Mouse (Mus musculus) liver (tissue): ENCODE results near the gene Loxl3.

Source experiments
- DNase-seq: peaks from one replicate; pipeline ENCODE4 v3.0.0-alpha.2; 2020; ENCODE audit warnings: mixed read lengths

Gene Loxl3

DNA sequence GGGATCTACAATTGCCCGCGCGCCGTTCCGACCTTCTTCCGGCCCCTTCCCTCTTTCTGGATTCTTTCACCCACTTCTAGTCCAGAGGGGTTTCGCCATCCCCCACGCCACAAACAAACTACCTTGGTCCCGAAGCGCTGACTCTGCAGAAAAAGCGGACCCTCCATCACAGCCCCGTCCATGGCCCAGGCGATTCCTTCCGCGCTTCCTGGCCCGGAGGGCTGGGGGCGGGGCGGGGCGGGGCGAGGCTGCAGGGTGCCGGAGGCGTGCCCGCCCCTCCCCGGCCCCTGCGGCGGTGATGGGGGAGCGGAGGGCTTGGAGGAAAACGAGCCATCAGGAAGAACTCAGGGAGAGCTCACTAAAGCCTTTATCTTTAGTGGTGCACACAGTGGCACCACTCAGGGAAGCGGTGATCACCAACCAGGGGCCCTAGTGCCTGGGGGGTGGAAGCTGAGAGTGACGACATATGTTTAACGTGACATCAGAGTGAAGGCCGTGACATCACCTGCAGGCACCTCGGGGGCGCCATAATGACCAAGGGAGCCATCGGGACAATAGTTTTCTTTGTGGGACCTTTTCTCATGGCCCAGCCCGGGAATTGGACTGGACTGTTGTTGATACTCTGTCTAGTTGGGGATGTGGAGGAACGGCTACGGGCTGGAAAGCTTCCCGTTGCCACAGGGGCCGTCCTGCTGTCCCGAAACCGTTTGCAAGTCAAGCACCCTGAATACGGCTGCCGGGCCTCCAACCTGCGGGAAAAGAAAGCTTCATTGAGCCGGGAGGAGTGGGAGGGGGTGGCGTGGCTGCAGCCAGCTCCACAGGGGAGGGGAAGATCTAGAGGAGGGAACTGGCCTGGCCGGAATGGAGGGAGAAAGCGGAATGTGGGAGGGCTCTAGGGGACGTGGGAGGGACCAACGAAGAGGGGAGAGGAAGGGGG lies at the start of gene Loxl3, which contains the start of gene Dok1:
Loxl3 (plus strand) TSS at position 925 of the 937 bp plus-strand sequence.
Dok1 (minus strand) TSS at position 223 of the 937 bp plus-strand sequence.
- DNase-seq = peak; percentile 90

DNA sequence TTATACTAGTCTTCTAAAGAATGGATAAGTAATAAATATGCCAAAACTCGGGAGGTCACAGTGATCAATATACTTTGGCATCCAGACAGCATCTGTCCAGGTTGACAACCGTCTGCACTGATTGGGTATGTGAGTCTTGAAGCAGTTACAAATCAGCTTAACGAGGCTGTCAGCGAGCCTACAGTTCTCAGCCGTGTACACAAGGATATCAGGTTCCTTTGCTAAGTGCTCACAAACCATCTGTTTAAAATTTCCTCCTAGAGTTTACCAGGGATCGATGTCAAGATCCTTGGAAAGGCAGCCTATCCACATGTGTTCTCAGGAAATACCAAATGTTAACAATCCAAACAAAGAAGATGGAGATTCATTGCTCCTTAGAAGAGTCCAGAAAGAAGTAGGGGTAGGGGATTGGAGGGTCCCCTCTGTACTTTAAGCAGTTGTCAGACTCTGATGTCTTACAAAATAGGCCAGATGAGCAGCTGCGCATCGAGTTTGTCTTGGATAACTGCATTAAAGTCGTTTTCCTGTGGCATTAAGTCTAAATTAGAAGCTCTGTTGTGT lies 46.5 kb upstream of the Loxl3 start:
- DNase-seq = no peak

DNA sequence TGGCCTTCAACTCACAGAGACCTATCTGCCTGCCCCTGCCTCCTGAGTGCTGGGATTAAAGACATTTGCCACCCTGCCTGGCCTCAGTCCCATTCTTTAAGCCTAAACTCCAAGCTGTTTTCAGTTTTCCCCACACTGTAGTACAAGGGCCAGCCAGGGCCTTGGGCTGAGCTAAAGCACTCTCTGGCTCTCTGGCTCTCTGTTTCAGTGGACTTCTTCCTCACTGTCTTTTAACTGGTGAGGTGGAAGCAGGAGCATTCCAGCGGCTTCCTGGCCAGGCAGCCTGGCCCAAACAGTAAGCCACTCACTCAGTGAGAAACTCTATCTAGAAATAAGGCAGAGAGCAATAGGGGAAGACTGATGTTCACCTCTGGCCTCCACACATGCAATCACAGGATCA lies 40.3 kb upstream of the Loxl3 start:
- DNase-seq = no peak

DNA sequence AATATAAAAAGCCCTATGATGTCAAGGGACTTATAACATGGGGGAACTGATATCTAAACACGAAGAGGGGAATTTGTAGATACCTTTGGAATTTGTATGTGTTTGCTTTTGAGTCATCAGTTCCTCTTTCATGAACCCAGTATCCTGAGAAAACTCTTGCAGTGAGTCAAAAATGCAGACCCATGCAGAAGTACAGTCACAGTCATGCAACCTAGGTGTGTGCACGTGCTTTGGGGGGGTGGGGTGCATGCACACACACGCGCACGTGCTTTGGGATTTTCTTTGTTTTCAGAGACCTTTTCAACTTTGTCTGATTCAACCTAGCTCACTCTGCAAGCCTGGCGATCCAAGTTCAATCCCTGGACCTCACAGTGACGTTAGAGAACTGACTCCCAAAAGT lies 39.6 kb upstream of the Loxl3 start:
- DNase-seq = no peak

DNA sequence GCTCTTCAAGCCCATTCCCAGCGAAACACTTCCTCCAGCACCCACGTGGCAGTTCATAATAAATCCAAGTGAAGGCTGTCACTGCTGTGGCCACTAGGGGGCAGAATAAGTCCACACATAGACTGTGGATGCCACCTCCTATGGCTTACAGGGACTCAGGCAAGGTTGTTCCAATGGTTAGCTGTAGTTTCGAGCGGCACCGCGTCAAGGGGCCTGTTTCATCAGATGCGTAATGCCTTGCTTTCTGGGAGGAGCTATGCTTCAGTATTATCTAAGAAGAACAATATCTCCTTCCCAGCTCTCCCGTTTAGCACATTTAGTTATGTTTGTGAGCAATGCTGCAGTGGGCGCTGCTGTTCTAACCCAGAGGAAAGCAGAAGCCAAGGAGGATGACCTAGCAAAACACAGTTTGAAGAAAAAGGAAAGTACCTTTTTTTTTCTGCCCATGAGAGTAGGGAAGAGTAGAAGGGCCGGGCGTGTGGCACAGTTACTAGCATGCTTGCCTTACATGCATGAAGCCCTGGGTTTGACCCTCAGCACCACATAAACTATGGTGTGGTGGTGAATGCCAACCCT lies 37.1 kb upstream of the Loxl3 start:
- peak; percentile 92 for DNase-seq

DNA sequence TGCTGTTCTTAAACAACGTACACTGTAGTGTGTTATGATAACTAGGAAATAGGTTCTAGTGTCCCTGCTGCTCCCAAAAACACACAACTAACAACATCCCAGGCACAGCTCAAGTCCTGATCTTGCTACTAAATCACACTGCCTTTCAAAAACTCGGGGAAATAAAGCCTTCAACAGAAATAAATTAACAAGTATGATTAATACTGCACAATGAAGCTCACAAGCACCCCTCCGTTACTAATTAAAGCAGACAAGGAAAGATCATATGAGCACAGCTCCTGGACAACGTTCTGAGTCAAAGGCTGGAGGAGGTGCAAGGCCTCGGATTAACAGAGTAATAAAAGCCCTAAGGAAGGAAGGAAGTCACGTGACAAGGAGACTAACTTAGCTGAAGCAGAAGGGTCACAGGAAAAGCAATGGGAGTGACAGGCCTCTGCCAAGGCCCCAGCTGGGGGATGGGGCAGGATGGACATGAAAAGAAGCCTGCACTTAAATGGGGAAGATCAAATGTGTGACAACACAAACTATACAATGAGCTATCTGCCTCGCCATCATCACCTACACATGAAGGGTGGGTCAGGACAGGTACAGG lies 36.4 kb upstream of the Loxl3 start:
- peak; percentile 53 for DNase-seq

DNA sequence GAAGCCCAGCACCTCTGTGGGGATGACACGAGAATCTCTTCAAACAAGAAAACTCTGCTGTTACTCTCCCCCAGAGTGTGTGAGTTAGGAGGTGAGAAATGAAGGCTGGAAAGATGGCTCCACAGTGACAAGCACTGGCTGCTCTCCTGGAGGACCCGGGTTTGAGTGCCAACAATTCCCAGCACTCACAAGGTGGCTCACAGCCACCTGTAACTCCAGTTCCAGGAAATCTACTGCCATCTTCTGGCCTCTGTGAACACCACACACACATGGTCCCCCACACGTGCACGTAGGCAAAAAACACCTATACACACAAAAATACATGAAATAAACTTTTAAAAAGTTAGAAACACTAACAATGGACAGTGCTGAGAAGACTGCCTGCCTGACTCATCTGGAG lies 35.6 kb upstream of the Loxl3 start:
- DNase-seq = peak; percentile 46

DNA sequence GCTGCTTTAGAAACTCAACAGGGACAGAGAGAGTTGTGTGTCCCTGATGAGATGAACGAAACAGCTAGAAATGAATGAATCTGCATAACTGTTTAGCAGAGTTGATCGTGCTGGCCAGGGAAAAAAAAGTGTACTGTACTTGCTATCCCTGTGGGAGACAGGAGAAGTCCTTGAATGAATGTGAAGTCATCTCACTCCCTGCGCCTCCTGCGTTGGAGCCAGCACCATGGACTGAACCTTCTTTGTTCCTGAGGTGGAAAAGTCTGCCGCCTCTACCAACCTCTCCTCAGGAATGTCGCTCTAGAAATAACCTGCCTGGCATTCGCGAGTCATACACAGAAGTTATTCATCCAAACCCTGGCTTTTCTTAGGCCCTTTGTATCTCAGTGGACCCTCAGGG lies 34.0 kb upstream of the Loxl3 start:
- no peak for DNase-seq

DNA sequence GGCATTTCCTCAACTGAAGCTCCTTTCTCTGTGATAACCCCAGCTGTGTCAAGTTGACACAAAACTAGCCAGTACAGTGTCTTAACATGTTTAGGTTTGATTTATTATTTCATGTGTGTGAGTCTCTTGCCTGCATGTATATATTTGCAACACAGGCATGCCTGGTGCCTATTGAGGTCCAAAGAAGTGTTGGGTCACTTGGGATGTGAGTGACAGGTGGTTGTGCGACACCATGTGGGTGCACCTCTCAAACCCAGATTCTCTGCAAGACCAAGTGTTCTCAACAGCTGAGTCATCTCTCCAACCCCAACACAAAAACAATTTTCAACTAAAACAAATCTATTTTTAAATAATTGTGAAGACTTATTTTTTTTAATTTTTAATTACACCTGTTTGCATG lies 30.9 kb upstream of the Loxl3 start:
- no peak for DNase-seq

DNA sequence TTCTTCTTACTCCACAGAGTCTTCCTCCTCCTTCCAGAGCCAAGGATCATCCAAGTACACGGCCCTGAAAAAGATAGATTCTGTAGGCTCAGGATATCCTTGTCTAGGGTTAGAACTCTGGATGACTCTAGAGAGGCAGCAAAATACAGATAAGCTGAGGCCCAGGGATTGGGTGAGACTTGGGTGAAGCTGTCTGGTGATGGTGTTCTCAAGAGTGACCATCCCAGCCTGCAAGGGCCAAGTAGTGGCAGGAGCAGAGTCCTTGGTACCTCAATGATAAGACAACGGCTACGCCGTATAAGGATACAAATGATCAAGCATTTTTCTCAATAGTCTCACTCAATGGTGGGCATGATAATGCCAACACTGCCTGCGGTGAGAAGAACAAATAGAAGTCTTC lies 30.1 kb upstream of the Loxl3 start:
- DNase-seq = peak; percentile 53

DNA sequence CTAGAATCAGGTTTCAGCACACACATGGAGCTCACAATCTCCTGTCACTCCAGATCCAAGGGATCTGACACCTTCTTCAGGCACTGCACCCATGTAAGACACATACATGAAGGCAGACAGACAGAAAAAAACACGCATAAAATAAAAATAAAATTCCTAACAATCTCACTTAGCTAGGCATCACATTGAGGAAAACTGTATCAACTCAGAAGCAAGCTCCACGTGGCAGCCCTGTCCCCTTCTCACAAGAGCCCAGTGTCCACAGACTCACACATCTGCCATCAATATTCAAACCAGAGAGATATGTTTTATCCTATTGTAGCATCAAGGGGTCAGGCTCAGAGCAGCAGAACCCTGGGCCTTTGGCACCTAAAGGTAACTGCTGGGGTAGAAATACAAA lies 29.7 kb upstream of the Loxl3 start:
- DNase-seq = no peak

DNA sequence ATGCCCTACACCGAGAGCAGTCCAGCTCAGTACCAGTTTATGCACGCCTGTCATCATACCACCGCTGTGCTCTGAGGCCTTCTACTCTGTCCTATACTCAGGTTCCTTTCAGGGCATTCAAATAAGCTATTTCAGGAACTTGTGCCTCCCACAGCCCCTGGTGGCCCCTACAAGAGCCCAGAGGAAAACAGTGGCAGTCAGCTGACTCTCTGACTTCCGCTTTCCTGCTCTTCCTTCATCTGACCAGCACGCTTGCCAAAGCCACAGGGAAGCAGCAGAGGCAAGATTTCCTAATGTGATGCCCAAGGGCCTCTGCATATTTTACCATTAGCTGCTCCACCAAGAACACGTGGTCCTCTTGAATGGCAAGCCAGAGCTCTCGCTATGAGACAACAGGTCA lies 29.1 kb upstream of the Loxl3 start:
- peak; percentile 50 for DNase-seq

DNA sequence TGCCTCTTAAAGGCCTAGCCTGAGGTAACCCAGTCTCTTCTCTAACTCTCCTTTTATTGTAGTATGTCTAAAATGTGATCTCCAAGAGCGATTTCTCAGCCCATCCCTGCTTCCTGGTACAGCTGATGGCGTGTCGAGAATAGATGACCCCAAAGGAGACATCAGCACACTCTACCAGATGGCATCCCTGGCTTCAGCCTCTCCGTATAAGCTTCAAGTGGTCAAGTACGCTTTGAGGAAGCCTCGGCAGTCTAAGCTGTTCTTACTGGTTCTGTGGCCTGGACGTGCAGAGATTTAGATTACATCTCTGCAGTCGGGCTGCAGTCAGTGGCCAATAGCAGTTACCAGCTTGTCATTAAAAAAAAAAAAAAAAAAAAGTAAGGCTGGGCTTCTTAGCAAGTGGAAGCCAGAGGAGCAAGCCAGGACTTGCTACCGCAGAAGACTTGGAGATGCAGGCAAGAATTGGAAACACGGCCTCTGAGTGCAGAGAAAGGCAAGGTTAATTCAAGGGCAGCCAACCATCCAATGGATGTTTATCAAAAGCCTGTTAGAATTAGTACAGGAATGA lies 28.4 kb upstream of the Loxl3 start:
- DNase-seq = no peak

DNA sequence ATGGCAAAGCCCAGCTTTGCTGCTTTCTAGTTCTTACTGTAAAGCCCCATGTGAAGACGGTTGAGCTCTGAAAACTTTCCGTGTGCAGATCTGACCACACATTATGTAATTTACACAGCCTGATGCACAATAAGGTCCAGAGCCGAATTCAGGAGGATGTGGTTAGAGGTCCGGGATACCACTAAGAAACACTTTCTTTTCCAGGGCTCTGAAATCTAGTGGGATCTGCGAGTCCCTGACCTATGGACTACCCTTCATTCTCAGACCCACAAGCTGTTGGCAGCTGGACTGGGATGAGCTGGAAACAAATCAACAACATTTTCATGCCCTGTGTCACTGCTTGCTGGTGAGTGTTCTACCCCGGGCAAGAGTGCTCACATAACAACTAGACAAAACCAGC lies 27.9 kb upstream of the Loxl3 start:
- DNase-seq = no peak

DNA sequence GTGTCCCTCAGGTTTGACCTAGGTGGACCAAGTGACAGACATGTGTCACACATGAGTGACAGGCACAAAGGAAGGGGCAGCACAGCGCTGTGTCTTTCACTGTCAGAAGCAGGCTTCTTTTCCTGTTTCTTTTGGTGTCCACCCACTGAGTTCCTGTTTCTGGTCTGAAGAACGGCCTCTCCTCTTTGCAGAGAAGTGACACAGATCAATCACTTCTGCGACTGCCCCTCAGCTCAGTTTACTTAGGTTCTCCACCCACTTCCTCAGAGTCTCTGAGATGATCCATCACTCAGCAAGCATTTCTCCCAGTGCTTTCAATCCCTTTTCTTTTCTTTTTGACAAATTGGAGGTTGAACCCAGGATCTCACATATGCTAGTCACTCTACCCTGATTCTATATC lies 25.3 kb upstream of the Loxl3 start:
- DNase-seq = no peak

DNA sequence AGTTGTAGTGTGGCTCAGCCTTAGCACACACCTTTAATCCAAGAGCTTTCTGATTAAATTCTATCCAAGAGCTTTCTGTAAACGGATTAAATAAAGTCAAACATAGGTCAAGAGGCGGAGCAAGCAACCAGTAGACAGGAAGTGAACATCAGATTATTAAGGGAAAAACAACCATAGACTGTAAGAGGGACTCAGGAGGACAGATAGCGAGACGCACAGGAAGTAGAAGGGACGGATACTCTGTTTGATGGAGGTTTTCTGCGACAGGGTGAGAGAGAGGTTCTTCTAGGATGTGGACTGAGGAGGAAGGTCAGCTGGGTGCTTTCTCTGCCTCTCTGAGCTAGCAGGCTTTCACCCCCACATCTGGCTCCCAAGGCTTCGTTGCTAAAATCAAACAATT lies 24.0 kb upstream of the Loxl3 start:
- DNase-seq = no peak

DNA sequence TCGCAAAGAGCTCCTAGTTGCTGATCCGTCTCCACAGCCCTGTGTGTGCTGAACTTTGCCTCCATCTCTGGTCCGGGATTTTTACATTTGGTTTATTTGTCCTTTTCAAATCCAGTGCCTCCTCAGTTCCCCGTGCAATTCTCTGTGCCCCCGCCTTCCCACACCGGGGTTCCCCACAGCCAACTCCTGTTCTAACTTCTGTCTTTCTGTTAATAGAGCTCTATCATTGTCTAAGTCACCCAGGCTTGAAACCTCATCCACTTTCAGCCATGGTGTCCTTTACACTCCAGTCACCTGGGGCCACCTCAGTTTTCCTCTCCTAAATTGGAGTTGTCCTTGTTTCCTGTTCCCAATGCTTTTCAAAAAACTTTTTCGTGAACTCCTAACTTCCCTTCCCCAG lies 22.7 kb upstream of the Loxl3 start:
- no peak for DNase-seq

DNA sequence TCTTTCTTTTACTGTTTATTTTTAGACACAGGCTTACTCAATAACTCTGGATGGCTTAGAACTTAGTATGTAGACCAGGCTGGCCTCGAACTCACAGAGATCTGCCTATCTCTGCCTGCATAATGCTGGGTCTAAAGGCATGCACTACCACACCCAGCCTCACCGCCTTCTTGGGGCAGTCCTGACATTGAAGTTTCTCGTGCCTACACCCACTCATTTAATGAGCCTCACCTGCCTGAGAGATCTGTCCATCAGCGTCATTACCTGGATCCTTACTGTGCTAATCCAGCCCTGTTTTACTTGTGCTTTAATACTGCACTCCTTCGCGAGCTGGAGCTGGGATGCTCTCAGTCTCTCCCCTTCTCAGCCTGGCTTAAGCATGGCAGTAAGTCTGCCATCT lies 22.2 kb upstream of the Loxl3 start:
- DNase-seq = peak; percentile 69

DNA sequence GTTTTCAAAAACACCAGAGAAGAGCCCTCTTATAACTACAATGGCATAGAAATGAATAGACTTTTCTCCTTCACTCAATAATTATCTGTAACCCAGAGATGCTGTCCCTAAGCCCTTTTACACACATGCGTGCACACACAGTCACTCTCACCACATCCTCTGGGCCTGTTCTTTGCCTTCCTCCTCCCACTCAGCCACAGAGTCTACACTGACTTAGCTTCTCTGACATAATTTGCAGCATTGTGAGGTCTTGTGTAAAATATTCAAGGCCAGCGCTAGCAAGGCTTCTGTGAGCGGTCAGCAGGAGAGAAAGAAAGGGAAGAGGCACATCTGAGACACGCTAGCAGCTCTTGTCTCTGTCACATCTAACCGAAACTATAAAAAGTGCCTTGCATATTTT lies 20.5 kb upstream of the Loxl3 start:
- DNase-seq = no peak

DNA sequence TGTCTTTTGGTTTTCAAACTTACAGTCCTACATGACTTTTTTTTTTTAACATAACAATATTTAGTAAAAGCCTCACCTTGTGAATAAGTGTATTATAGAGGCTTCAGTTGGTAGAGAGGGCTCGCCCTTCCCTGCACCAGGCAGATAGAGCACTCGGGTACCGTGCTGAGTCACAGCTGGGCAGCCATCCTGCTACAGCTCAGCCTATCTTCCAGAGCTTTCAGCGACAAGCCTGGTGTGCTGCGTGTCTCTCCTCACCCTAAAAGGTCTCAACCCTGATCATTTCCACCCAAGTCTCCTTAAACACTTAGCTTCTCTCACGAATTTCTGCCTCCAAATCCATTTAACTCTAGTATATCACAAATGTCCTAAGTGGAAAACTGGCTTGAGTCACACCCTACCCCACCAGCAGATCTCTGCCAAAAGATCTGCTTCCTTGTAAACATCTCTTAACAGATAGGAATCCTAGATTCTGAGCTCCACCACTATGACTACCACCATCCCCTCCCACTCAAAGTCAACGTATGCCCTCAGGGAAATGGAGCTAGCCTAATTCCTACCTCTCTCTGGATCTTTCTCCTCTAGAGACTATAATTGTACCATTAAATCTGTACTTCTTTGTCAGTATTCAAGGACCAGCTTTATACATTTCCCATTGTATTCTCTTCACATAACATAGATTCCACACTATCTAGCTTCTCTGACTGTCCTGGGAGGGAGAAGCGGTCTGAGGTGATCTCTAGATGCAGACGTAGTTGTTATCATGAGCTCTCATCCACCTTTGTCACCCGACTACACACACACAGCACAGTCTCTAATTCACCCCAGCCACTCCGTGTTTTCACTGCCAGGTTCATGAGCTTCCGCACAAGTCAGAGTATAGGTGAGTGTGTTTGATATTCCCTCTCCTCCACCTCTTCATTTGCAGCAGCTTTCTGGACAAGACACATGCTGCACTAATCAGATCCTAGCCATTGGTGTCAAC lies 19.2 kb upstream of the Loxl3 start:
- DNase-seq = peak; percentile 93

DNA sequence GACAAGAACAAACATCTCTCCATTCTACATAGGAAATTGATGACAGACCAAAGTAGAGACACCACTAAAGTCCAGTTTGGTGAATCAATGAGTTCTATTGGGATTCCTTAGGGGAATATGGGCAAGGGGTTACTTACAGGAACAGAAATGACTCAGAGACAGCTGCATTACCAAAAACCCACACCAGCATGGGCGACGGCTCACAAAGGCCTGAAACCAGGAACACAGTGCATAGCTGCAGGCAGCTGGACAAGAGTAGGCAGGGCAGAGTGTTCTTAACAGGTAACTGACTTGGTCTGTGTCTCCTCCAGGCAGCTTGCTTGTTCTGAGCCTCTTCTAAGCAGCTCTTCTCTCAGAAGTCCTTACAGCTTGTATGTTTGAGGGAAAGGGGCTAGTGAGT lies 18.2 kb upstream of the Loxl3 start:
- peak; percentile 41 for DNase-seq

DNA sequence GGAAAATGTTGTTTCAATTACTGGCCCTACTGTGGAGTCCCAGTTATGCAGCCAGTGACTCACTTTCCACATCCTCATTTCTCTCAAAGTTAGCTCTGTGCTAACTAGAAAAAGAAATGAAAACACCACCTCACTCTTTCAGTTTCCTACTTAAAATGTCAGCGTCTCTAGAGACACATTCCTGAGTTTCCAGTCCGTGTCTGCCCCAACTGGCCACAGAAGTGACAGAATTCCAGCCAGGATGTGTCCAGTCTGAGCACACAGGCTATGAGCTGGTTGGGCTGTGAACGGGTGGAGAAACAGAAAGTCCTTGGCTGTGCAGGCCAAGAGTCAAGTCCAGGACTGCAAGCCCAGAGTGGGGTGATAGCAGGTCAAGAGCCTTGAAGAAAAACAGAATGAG lies 16.8 kb upstream of the Loxl3 start:
- no peak for DNase-seq
